Mouse (Mus musculus): ENCODE measurements around the gene Pik3c2a. TPM values are rescaled to one million over a fixed set of nuclear protein-coding genes. Genes with fewer than 3 reads are reported as not detected.

Gene Pik3c2a
- total and polyA plus RNA-seq, 3 experiments = 10.9 to 35.3 (median 14.3) TPM

DNA sequence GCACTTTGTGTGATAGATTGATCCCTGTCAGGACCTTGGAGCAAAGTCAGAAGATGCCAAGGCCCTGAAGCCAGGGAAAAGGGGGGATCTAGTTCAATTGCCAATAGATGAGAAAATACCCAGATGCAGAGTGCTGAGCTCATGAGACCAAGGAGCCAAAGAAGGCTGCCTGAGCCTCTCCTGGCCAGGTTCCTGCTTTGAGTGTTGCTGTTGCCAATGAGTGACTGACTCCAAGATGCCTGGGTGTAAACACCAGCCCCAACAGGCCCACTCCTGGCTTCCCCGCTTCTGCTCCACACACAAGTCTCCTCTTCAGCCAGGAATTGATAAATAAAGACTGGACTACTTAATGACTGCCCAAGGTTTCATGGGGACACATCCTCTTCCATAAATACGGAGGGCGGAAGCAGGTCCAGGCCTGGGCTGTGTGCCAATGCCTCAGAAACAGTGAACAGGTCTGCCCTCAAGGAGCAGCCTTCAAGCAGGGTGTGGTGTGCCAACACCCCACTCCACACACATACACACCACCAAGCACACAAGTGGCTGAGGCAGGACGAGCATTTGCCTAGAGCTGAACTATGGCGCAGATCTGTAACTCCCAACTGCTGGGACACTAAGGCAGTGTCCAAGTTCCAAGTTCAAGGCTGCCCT, 141.5 kb downstream of the Pik3c2a start:
- Histone ChIP-seq H3K9me3 (replicated peaks; ENCODE audit: low read length) (no peaks in the 10 kb centered on the region), H3K27ac (ENCODE audit: insufficient read depth, low read depth) (no peak overlapping the region), H3K36me3 (replicated peaks in 1 of 2; ENCODE audit: control insufficient read depth in 1 of 2, insufficient read depth in 1 of 2, low read length in 1 of 2) (no peaks in the 10 kb centered on the region), H3K4me1 (ENCODE audit: control insufficient read depth in 1 of 2, insufficient read depth in 2 of 2) (peaks cover 0 to 3% of the 10 kb centered on the region in 2 experiments; a peak in 2 of 4 replicates), H3K79me2 (replicated peaks; ENCODE audit: control insufficient read depth, extremely low read depth, insufficient read depth, poor library complexity, severe bottlenecking) (no peaks in the 10 kb centered on the region), H3K27me3 (replicated peaks) (peaks cover 15% of the 10 kb centered on the region), H3K4me3 (replicated peaks in 1 of 3; ENCODE audit: low read depth in 2 of 3, low read length in 2 of 3, poor library complexity in 1 of 3) (no peak overlapping the region), H3K4me2 (ENCODE audit: insufficient read depth, low read depth, poor library complexity, severe bottlenecking) (no peak overlapping the region), H3K9ac (ENCODE audit: insufficient read depth, low read depth) (no peak overlapping the region)
- in situ Hi-C loops (cut with MboI; ENCODE audit: low pct_ligation_motif_present, low pct_unique_long_range_greater_than_20kb, low sequenced_read_pairs) = loop anchor here (10.0 kb wide), 1 partner anchor 47 kb away; no protein-coding TSS in a partner anchor
- dilution Hi-C loops (cut with MboI; ENCODE audit: extremely low pct_ligation_motif_present, extremely low pct_unique_long_range_greater_than_20kb, low sequenced_read_pairs) = no loop called here
- DNase-seq (ENCODE audit: extremely low read depth) = no peak
- TF ChIP-seq TCF12 (IDR thresholded peaks at IDR 0.05; ENCODE audit: low read depth, low read length) (no peak), ZMIZ1 (IDR thresholded peaks at IDR 0.05; ENCODE audit: low read depth, low read length) (no peak), CTCF (conservative IDR thresholded peaks at IDR 0.05 in 1 of 2, IDR thresholded peaks at IDR 0.05 in 1 of 2; ENCODE audit: low read depth in 2 of 2, low read length in 2 of 2) (no peak), CHD1 (IDR thresholded peaks at IDR 0.05; ENCODE audit: low read depth, low read length) (no peak), UBTF (IDR thresholded peaks at IDR 0.05; ENCODE audit: low read depth, low read length) (no peak), USF1 (IDR thresholded peaks at IDR 0.05; ENCODE audit: low read depth, low read length) (no peak), RCOR1 (conservative IDR thresholded peaks at IDR 0.05; ENCODE audit: low read depth, low read length) (no peak), MAZ (IDR thresholded peaks at IDR 0.05; ENCODE audit: low read depth, low read length) (no peak), MAX (IDR thresholded peaks at IDR 0.05; ENCODE audit: low read length) (no peak), KAT2A (IDR thresholded peaks at IDR 0.05; ENCODE audit: insufficient replicate concordance, low read length) (no peak), ZKSCAN1 (IDR thresholded peaks at IDR 0.05; ENCODE audit: borderline replicate concordance, low read depth, low read length) (no peak), ZNF384 (IDR thresholded peaks at IDR 0.05; ENCODE audit: low read depth, low read length) (no peak), TBP (conservative IDR thresholded peaks at IDR 0.05; ENCODE audit: low read depth, low read length) (no peak), MXI1 (IDR thresholded peaks at IDR 0.05; ENCODE audit: low read depth, low read length) (no peak), ELF1 (IDR thresholded peaks at IDR 0.05; ENCODE audit: low read depth, low read length) (no peak), EP300 (IDR thresholded peaks at IDR 0.05; ENCODE audit: low read length) (no peak), MAFK (IDR thresholded peaks at IDR 0.05; ENCODE audit: insufficient replicate concordance, low read length) (no peak), NRF1 (IDR thresholded peaks at IDR 0.05; ENCODE audit: low read depth, low read length) (no peak), E2F4 (IDR thresholded peaks at IDR 0.05; ENCODE audit: insufficient replicate concordance, low read depth, low read length) (no peak), USF2 (conservative IDR thresholded peaks at IDR 0.05; ENCODE audit: low read depth, low read length) (no peak)

DNA sequence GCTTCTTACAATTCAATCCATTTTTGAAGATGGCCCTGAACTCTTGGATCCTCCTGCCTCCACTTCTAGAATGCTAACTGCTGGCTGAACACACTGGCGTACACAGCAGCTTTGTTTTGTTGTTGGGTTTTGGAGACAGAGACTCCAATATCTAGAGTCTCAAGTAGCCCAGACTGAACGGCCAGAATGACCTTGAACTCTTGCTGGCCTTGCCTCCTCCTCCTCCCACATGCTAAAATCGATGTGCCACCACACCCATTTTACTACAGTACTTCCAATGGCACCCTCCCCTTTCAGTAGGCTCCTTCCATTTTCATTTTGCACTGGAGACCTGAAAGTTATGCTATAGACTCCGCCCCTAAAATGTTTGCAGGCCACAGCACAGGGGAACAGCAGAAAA, 142.1 kb downstream of the Pik3c2a start:
- TF ChIP-seq EP300 (IDR thresholded peaks at IDR 0.05; ENCODE audit: low read length) = no peak
- TF ChIP-seq CTCF (conservative IDR thresholded peaks at IDR 0.05 in 1 of 2, IDR thresholded peaks at IDR 0.05 in 1 of 2; ENCODE audit: low read depth in 2 of 2, low read length in 2 of 2) = no peak
- TF ChIP-seq E2F4 (IDR thresholded peaks at IDR 0.05; ENCODE audit: insufficient replicate concordance, low read depth, low read length) = no peak
- Histone ChIP-seq H3K79me2 (replicated peaks; ENCODE audit: control insufficient read depth, extremely low read depth, insufficient read depth, poor library complexity, severe bottlenecking) (no peaks in the 10 kb centered on the region), H3K4me3 (replicated peaks in 1 of 3; ENCODE audit: low read depth in 2 of 3, low read length in 2 of 3, poor library complexity in 1 of 3) (no peak overlapping the region), H3K4me1 (ENCODE audit: control insufficient read depth in 1 of 2, insufficient read depth in 2 of 2) (peaks cover 0 to 3% of the 10 kb centered on the region in 2 experiments; a peak in 2 of 4 replicates), H3K36me3 (replicated peaks in 1 of 2; ENCODE audit: control insufficient read depth in 1 of 2, insufficient read depth in 1 of 2, low read length in 1 of 2) (no peaks in the 10 kb centered on the region), H3K27me3 (replicated peaks) (peaks cover 8% of the 10 kb centered on the region), H3K27ac (ENCODE audit: insufficient read depth, low read depth) (no peak overlapping the region), H3K4me2 (ENCODE audit: insufficient read depth, low read depth, poor library complexity, severe bottlenecking) (no peak overlapping the region), H3K9me3 (replicated peaks; ENCODE audit: low read length) (no peaks in the 10 kb centered on the region), H3K9ac (ENCODE audit: insufficient read depth, low read depth) (no peak overlapping the region)
- in situ Hi-C loops (cut with MboI; ENCODE audit: low pct_ligation_motif_present, low pct_unique_long_range_greater_than_20kb, low sequenced_read_pairs) (loop anchor here (10.0 kb wide), 1 partner anchor 46 kb away; no protein-coding TSS in a partner anchor), dilution Hi-C loops (cut with MboI; ENCODE audit: extremely low pct_ligation_motif_present, extremely low pct_unique_long_range_greater_than_20kb, low sequenced_read_pairs) (no loop called here)
- DNase-seq (ENCODE audit: extremely low read depth) = no peak

Data from CH12.LX (cell line).